Mouse (Mus musculus) forebrain, embryonic 16.5 days (tissue): Measurements from ENCODE around the gene Pank2. TPM values are rescaled to one million over a fixed set of nuclear protein-coding genes. Genes with fewer than 3 reads are reported as not detected.
"Not testable (repeated sequence)": the region's sequence is repeated elsewhere in the genome, so short reads cannot be mapped to it uniquely, and the experiment has no call there.

Source experiments
- ATAC-seq: fragments of 200-750 bp; cut with Nextera tagmentation; 2 replicates; pipeline ENCODE4 v1.8.0; 2017; ENCODE audit warnings: mild to moderate bottlenecking, moderate library complexity
- H3K27ac ChIP-seq: fragments of 300-500 bp; sonication (generic); 2 replicates; pipeline ENCODE4 v1.5.1; 2014; ENCODE audit warnings: low read length, control low read depth
- H3K27me3 ChIP-seq: fragments of 300-500 bp; sonication (generic); replicated peaks from 2 replicates; pipeline ENCODE4 v1.6.1; 2014; ENCODE audit warnings: low read length; ENCODE audit not compliant: control insufficient read depth, insufficient read depth
- H3K36me3 ChIP-seq: fragments of 300-500 bp; sonication (generic); 2 replicates; pipeline ENCODE4 v1.6.1; 2014; ENCODE audit not compliant: control insufficient read depth, insufficient read depth
- H3K4me1 ChIP-seq: fragments of 300-500 bp; sonication (generic); replicated peaks from 2 replicates; pipeline ENCODE4 v1.6.1; 2014; ENCODE audit warnings: low read length; ENCODE audit not compliant: control insufficient read depth, insufficient read depth
- H3K4me2 ChIP-seq: fragments of 300-500 bp; sonication (generic); 2 replicates; pipeline ENCODE4 v1.6.1; 2014; ENCODE audit warnings: mild to moderate bottlenecking, low read length, control low read depth
- H3K4me3 ChIP-seq: fragments of 300-500 bp; sonication (generic); replicated peaks from 2 replicates; pipeline ENCODE4 v1.5.1; 2014; ENCODE audit warnings: mild to moderate bottlenecking, low read length, control low read depth
- H3K9ac ChIP-seq: fragments of 300-500 bp; sonication (generic); replicated peaks from 2 replicates; pipeline ENCODE4 v1.6.1; 2014; ENCODE audit warnings: low read depth, low read length, control low read depth
- H3K9me3 ChIP-seq: fragments of 300-500 bp; sonication (generic); 2 replicates; pipeline ENCODE4 v1.6.1; 2016; ENCODE audit warnings: low read length; ENCODE audit not compliant: control insufficient read depth
- WGBS: fragments of 180-500 bp; shearing (Covaris S2); extraction: QIAGEN DNeasy Blood & Tissue Kit; methylation state at CpG from one replicate; pipeline ENCODE4 v1.1.7; 2014; 5-methylcytosine and 5-hydroxymethylcytosine counted together
- polyA plus RNA-seq: library from polyadenylated mRNA; unstranded; fragments of >200 nt; fragmentation: Nextera tagmentation; extraction: Ambion mirVana; gene quantifications from 2 replicates; pipeline ENCODE4 v1.2.1, GENCODE M21; 2015

Gene Pank2
- polyA plus RNA-seq, 1 experiment from 2014 or later: 26.9 TPM

GRCm38 (mm10) chr2:131307822-131308221 lies 45.5 kb downstream of the Pank2 start:
- no peaks in the 10 kb centered on the region for H3K27me3 ChIP-seq
- no peak overlapping the region for H3K27ac ChIP-seq
- no peak overlapping the region for H3K4me3 ChIP-seq
- 86% methylated on average over 2 of the region's 2 CpGs for WGBS
- H3K4me2 ChIP-seq: no peak overlapping the region
- H3K36me3 ChIP-seq: peaks cover 17% of the 10 kb centered on the region
- H3K9me3 ChIP-seq: no peaks in the 10 kb centered on the region
- no peaks in the 10 kb centered on the region for H3K4me1 ChIP-seq
- no peak overlapping the region for H3K9ac ChIP-seq
- no peak for ATAC-seq

GRCm38 (mm10) chr2:131309296-131309695 lies 47.0 kb downstream of the Pank2 start:
- H3K4me3 ChIP-seq: no peak overlapping the region
- WGBS: 72% methylated on average over 6 of the region's 6 CpGs
- H3K36me3 ChIP-seq: peaks cover 4% of the 10 kb centered on the region; the same call in 1 of the 2 replicates
- no peak for ATAC-seq
- H3K9me3 ChIP-seq: no peaks in the 10 kb centered on the region
- H3K4me2 ChIP-seq: no peak overlapping the region
- no peaks in the 10 kb centered on the region for H3K27me3 ChIP-seq
- H3K27ac ChIP-seq: no peak overlapping the region
- no peak overlapping the region for H3K9ac ChIP-seq
- H3K4me1 ChIP-seq: no peaks in the 10 kb centered on the region

- H3K4me1 ChIP-seq: 0 out of 2 replicates have a peak, but pooled peaks cover under 1% of the 10 kb centered on the region
- H3K9me3 ChIP-seq: peaks cover 3% of the 10 kb centered on the region; the same call in 1 of the 2 replicates
- H3K4me3 ChIP-seq: no peak overlapping the region
- ATAC-seq: no peak
- no peaks in the 10 kb centered on the region for H3K27me3 ChIP-seq
- no peak overlapping the region for H3K4me2 ChIP-seq
- H3K36me3 ChIP-seq: 0 out of 2 replicates have a peak, but pooled peaks cover 4% of the 10 kb centered on the region
- WGBS: 85% methylated on average over 2 of the region's 2 CpGs
- no peak overlapping the region for H3K27ac ChIP-seq
- H3K9ac ChIP-seq: no peak overlapping the region
Measured at GRCm38 (mm10) chr2:131316167-131316566, 53.9 kb downstream of the Pank2 start.

GRCm38 (mm10) chr2:131319401-131319800 lies 57.1 kb downstream of the Pank2 start:
- Histone ChIP-seq H3K27me3 (no peaks in the 10 kb centered on the region), H3K9ac (no peak overlapping the region), H3K4me3 (no peak overlapping the region), H3K27ac (no peak overlapping the region), H3K4me1 (0 out of 2 replicates have a peak, but pooled peaks cover 3% of the 10 kb centered on the region), H3K4me2 (no peak overlapping the region), H3K9me3 (peaks cover 3% of the 10 kb centered on the region; the same call in 1 of the 2 replicates), H3K36me3 (no peaks in the 10 kb centered on the region)
- WGBS: 53% methylated on average over 6 of the region's 6 CpGs
- ATAC-seq: no peak

- not testable (repeated sequence) for H3K4me3 ChIP-seq, ATAC-seq, H3K27ac ChIP-seq, H3K4me2 ChIP-seq, H3K36me3 ChIP-seq, H3K9me3 ChIP-seq, H3K9ac ChIP-seq, H3K4me1 ChIP-seq, H3K27me3 ChIP-seq
- 65% methylated on average over 3 of the region's 3 CpGs for WGBS
Measured at GRCm38 (mm10) chr2:131321192-131321591, 58.9 kb downstream of the Pank2 start.

GRCm38 (mm10) chr2:131323675-131324074 lies 61.4 kb downstream of the Pank2 start:
- no peaks in the 10 kb centered on the region for H3K36me3 ChIP-seq
- H3K9ac ChIP-seq: no peak overlapping the region
- 64% methylated on average over 1 of the region's 1 CpGs for WGBS
- ATAC-seq: no peak
- H3K4me2 ChIP-seq: no peak overlapping the region
- H3K4me1 ChIP-seq: 0 out of 2 replicates have a peak, but pooled peaks cover 3% of the 10 kb centered on the region
- no peaks in the 10 kb centered on the region for H3K27me3 ChIP-seq
- no peak overlapping the region for H3K27ac ChIP-seq
- no peaks in the 10 kb centered on the region for H3K9me3 ChIP-seq
- no peak overlapping the region for H3K4me3 ChIP-seq

- Histone ChIP-seq H3K9me3 (no peaks in the 10 kb centered on the region), H3K4me2 (no peak overlapping the region), H3K9ac (no peak overlapping the region), H3K36me3 (no peaks in the 10 kb centered on the region), H3K4me3 (no peak overlapping the region), H3K27ac (no peak overlapping the region), H3K27me3 (no peaks in the 10 kb centered on the region), H3K4me1 (0 out of 2 replicates have a peak, but pooled peaks cover 3% of the 10 kb centered on the region)
- 77% methylated on average over 3 of the region's 3 CpGs for WGBS
- no peak for ATAC-seq
Measured at GRCm38 (mm10) chr2:131326044-131326443, 63.7 kb downstream of the Pank2 start.

- Histone ChIP-seq H3K27ac (no peak overlapping the region), H3K9ac (no peak overlapping the region), H3K36me3 (no peaks in the 10 kb centered on the region), H3K27me3 (no peaks in the 10 kb centered on the region), H3K4me1 (no peaks in the 10 kb centered on the region), H3K4me3 (no peak overlapping the region), H3K4me2 (no peak overlapping the region), H3K9me3 (no peaks in the 10 kb centered on the region)
- WGBS: 93% methylated on average over 1 of the region's 1 CpGs
- ATAC-seq: no peak
Measured at GRCm38 (mm10) chr2:131328981-131329380, 66.7 kb downstream of the Pank2 start.

GRCm38 (mm10) chr2:131330548-131330947 lies 68.3 kb downstream of the Pank2 start:
- Histone ChIP-seq H3K27me3 (no peaks in the 10 kb centered on the region), H3K9ac (no peak overlapping the region), H3K4me1 (no peaks in the 10 kb centered on the region), H3K4me3 (no peak overlapping the region), H3K27ac (no peak overlapping the region), H3K36me3 (no peaks in the 10 kb centered on the region), H3K9me3 (no peaks in the 10 kb centered on the region), H3K4me2 (no peak overlapping the region)
- WGBS: 80% methylated on average over 3 of the region's 3 CpGs
- ATAC-seq: no peak

- WGBS: 88% methylated on average over 6 of the region's 6 CpGs
- Histone ChIP-seq H3K27ac (no peak overlapping the region), H3K9me3 (no peaks in the 10 kb centered on the region), H3K4me3 (no peak overlapping the region), H3K9ac (no peak overlapping the region), H3K36me3 (no peaks in the 10 kb centered on the region), H3K27me3 (no peaks in the 10 kb centered on the region), H3K4me2 (no peak overlapping the region), H3K4me1 (no peaks in the 10 kb centered on the region)
- ATAC-seq: no peak
Measured at GRCm38 (mm10) chr2:131337602-131338001, 75.3 kb downstream of the Pank2 start.
